In genomic region chr2:153157270-153157669, GRCm38 (mm10) we compare ENCODE assay signal across 12 mouse cellular contexts. TPM values are rescaled to one million over a fixed set of nuclear protein-coding genes. Genes with fewer than 3 reads are reported as not detected.
DNase-seq lines count a peak whose midpoint lies in the region; ATAC-seq and TF ChIP-seq lines count a peak whose summit lies in the region.
"Had no signal": no experiment of that assay in that cellular context is flagged by ENCODE, and none has a peak within 500 bp of the region (broad histone marks: within the 10 kb centered on the region; RNA-seq: fewer than 3 reads in every experiment).

No protein-coding gene starts in this region.

- WGBS in kidney, postnatal 0 days = 80% methylated on average over 2 of the region's 3 CpGs
- WGBS in kidney, embryonic 15.5 days = 71% methylated on average over 1 of the region's 3 CpGs
- 79% methylated on average over 1 of the region's 3 CpGs for WGBS in liver, postnatal 0 days (ENCODE audit: insufficient replicate concordance)

- no peaks in the 10 kb centered on the region for H3K36me3 ChIP-seq in kidney, postnatal 0 days (ENCODE audit: insufficient read depth, low read length)
- H3K36me3 ChIP-seq in kidney, embryonic 15.5 days = no peaks in the 10 kb centered on the region
- H3K36me3 ChIP-seq in ES-E14 (ENCODE audit: control insufficient read depth, insufficient read depth, low read length, poor library complexity, severe bottlenecking) = no peaks in the 10 kb centered on the region
- no peaks in the 10 kb centered on the region for H3K36me3 ChIP-seq in liver, postnatal 0 days (replicated peaks; ENCODE audit: insufficient read depth, low read length)
- H3K36me3 ChIP-seq: limb, embryonic 15.5 days had no signal

- in situ Hi-C loops in ES-E14 (cut with MboI; ENCODE audit: low sequenced_read_pairs in 2 of 2, unreplicated experiment in 2 of 2) = no loop called here

- H3K27me3 ChIP-seq in kidney, postnatal 0 days (ENCODE audit: insufficient read depth, low read length) = no peaks in the 10 kb centered on the region
- H3K27me3 ChIP-seq in kidney, embryonic 15.5 days = peaks cover 5% of the 10 kb centered on the region; the same call in 1 of the 2 replicates
- H3K27me3 ChIP-seq in liver, postnatal 0 days (ENCODE audit: insufficient read depth, low read length) = no peaks in the 10 kb centered on the region
- H3K27me3 ChIP-seq: limb, embryonic 15.5 days had no signal

- no peak for TF ChIP-seq EP300 in liver, postnatal 0 days (IDR thresholded peaks at IDR 0.05; ENCODE audit: low read depth)

- DNase-seq in kidney, postnatal 0 days (ENCODE audit: low spot score) = no peak
- peak; percentile 19 for DNase-seq in CD4-positive helper T cell, adult 2 months (ENCODE audit: low read depth, low spot score)
- no peak for DNase-seq in ES-E14 (ENCODE audit: low read depth, low spot score)
- DNase-seq in liver, postnatal 0 days = no peak
- DNase-seq in frontal cortex, postnatal 10 days (ENCODE audit: low spot score in 2 of 2) = no peak
- DNase-seq in left cerebral cortex, postnatal 25 days (ENCODE audit: low spot score in 2 of 2) = no peak
- DNase-seq in ovary, adult 18-20 months (ENCODE audit: low spot score) = no peak
- DNase-seq: cerebellum, adult 2 months; kidney, adult 11 months; right cerebral cortex, postnatal 4 days had no signal

- intact Hi-C loops in left cerebral cortex, postnatal 25 days (cut with DNase I) = no loop called here

- H3K4me1 ChIP-seq in kidney, postnatal 0 days (replicated peaks; ENCODE audit: insufficient read depth, low read length) = peaks cover 4% of the 10 kb centered on the region; the same call in 1 of the 2 replicates
- H3K4me1 ChIP-seq in kidney, embryonic 15.5 days = peaks cover 5% of the 10 kb centered on the region
- H3K4me1 ChIP-seq in ES-E14 (ENCODE audit: control insufficient read depth in 2 of 2, insufficient read depth in 2 of 2, low read length in 2 of 2, poor library complexity in 1 of 2) = no peaks in the 10 kb centered on the region
- peaks cover 5% of the 10 kb centered on the region for H3K4me1 ChIP-seq in liver, postnatal 0 days (ENCODE audit: insufficient read depth)

- H3K9me3 ChIP-seq in kidney, postnatal 0 days (replicated peaks; ENCODE audit: low read length) = no peaks in the 10 kb centered on the region
- no peaks in the 10 kb centered on the region for H3K9me3 ChIP-seq in kidney, embryonic 15.5 days (replicated peaks)
- H3K9me3 ChIP-seq in ES-E14 (ENCODE audit: control insufficient read depth, insufficient read depth, low read depth, low read length) = no peaks in the 10 kb centered on the region
- no peaks in the 10 kb centered on the region for H3K9me3 ChIP-seq in liver, postnatal 0 days (ENCODE audit: low read length)
- H3K9me3 ChIP-seq: limb, embryonic 15.5 days had no signal

- H3K9ac ChIP-seq in kidney, postnatal 0 days (ENCODE audit: low read depth, low read length) = no peak overlapping the region
- H3K9ac ChIP-seq in kidney, embryonic 15.5 days = no peak overlapping the region
- H3K9ac ChIP-seq in ES-E14 (ENCODE audit: insufficient read depth, low read depth, low read length, poor library complexity, severe bottlenecking) = no peak overlapping the region
- H3K9ac ChIP-seq in liver, postnatal 0 days (replicated peaks) = no peak overlapping the region
- H3K9ac ChIP-seq: limb, embryonic 15.5 days had no signal

- no peak overlapping the region for H3K4me3 ChIP-seq in kidney, postnatal 0 days (replicated peaks; ENCODE audit: low read depth, low read length)
- H3K4me3 ChIP-seq in kidney, embryonic 15.5 days (replicated peaks) = no peak overlapping the region
- H3K4me3 ChIP-seq in ES-E14 (ENCODE audit: insufficient read depth in 1 of 2, low read depth in 1 of 2, low read length in 2 of 2, poor library complexity in 1 of 2, severe bottlenecking in 1 of 2) = no peak overlapping the region
- H3K4me3 ChIP-seq in liver, postnatal 0 days (ENCODE audit: low read depth, low read length) = no peak overlapping the region
- H3K4me3 ChIP-seq: limb, embryonic 15.5 days had no signal

- ATAC-seq in kidney, postnatal 0 days (replicated peaks; ENCODE audit: low FRiP score, low read depth) = no peak
- ATAC-seq in kidney, embryonic 15.5 days (replicated peaks; ENCODE audit: low FRiP score) = no peak
- no peak for ATAC-seq in liver, postnatal 0 days

- TF ChIP-seq CTCF in kidney, postnatal 0 days (IDR thresholded peaks at IDR 0.05; ENCODE audit: low read depth) = peak; percentile 37; the same call in 1 of the 2 replicates
- TF ChIP-seq CTCF in liver, postnatal 0 days (IDR thresholded peaks at IDR 0.05; ENCODE audit: low read depth) = peak; percentile 60

- H3K4me2 ChIP-seq in kidney, postnatal 0 days (ENCODE audit: low read length) = no peak overlapping the region
- no peak overlapping the region for H3K4me2 ChIP-seq in kidney, embryonic 15.5 days
- H3K4me2 ChIP-seq in liver, postnatal 0 days (ENCODE audit: low read depth, low read length) = no peak overlapping the region
- H3K4me2 ChIP-seq: limb, embryonic 15.5 days had no signal

- no peak overlapping the region for H3K27ac ChIP-seq in kidney, postnatal 0 days
- H3K27ac ChIP-seq in kidney, embryonic 15.5 days = no peak overlapping the region
- H3K27ac ChIP-seq in ES-E14 (ENCODE audit: insufficient read depth, low read depth, low read length, poor library complexity, severe bottlenecking) = no peak overlapping the region
- H3K27ac ChIP-seq in liver, postnatal 0 days (ENCODE audit: low read depth) = no peak overlapping the region
- H3K27ac ChIP-seq: limb, embryonic 15.5 days had no signal

TF ChIP-seq in ES-E14, 5 proteins besides CTCF, POLR2A, EP300 and RAD21:
- TF ChIP-seq MAFK (IDR thresholded peaks at IDR 0.05; ENCODE audit: insufficient read depth, low read depth, low read length) (no peak), ZC3H11A (IDR thresholded peaks at IDR 0.05; ENCODE audit: borderline replicate concordance, low read depth, low read length) (peak; percentile 66; the same call in 1 of the 2 replicates)

RNA-seq across cellular contexts. Expression of gene Tm9sf4, which starts 3.8 kb away (rescaled TPM):
- 68.1 and 74.5 TPM in 2 replicates for polyA plus RNA-seq in kidney, postnatal 0 days (2015; fragmentation: Nextera tagmentation; extraction: Ambion mirVana)
- 90.9 and 93.2 TPM in 2 replicates for polyA plus RNA-seq in kidney, embryonic 15.5 days (2015; fragmentation: Nextera tagmentation; extraction: Ambion mirVana)
- total RNA-seq in ES-E14 (2012; rRNA removed) = 62.8 and 108 TPM in 2 replicates
- 24.4 and 24.7 TPM in 2 replicates for polyA plus RNA-seq in liver, postnatal 0 days (2015; fragmentation: Nextera tagmentation; extraction: Ambion mirVana)
- 100 to 1,000 TPM; 116 TPM for total RNA-seq in left cerebral cortex, postnatal 25 days (2021)

RNA-seq across cellular contexts. Expression of gene Hck, which starts 49.0 kb away (rescaled TPM):
- 3.6 and 4.3 TPM in 2 replicates for polyA plus RNA-seq in kidney, postnatal 0 days (2015; fragmentation: Nextera tagmentation; extraction: Ambion mirVana)
- 5.3 and 5.4 TPM in 2 replicates for polyA plus RNA-seq in kidney, embryonic 15.5 days (2015; fragmentation: Nextera tagmentation; extraction: Ambion mirVana)
- total RNA-seq in ES-E14 (2012; rRNA removed) = 29.3 and 60.8 TPM in 2 replicates
- 13.3 and 14.0 TPM in 2 replicates for polyA plus RNA-seq in liver, postnatal 0 days (2015; fragmentation: Nextera tagmentation; extraction: Ambion mirVana)
- total RNA-seq in left cerebral cortex, postnatal 25 days (2021) = 1 to 10 TPM; 2.1 to 2.5 TPM
